Mouse (Mus musculus) embryonic facial prominence, embryonic 15.5 days (tissue): ENCODE results near the gene Gm9780. TPM values are rescaled to one million over a fixed set of nuclear protein-coding genes. Genes with fewer than 3 reads are reported as not detected.
A peak's percentile ranks its signal among the peaks of the same experiment; 100 is the strongest.
"Not testable (repeated sequence)": the region's sequence is repeated elsewhere in the genome, so short reads cannot be mapped to it uniquely, and the experiment has no call there.

ENCODE experiments used
- ATAC-seq: fragments of 200-750 bp; cut with Nextera tagmentation; 2 replicates; pipeline ENCODE4 v1.8.0; 2017; ENCODE audit warnings: low read depth, moderate TSS enrichment; ENCODE audit not compliant: insufficient number of reproducible peaks, low FRiP score, low TSS enrichment
- H3K27ac ChIP-seq: fragments of 300-500 bp; sonication (generic); replicated peaks from 2 replicates; pipeline ENCODE4 v1.5.1; 2015; ENCODE audit warnings: mild to moderate bottlenecking, inconsistent platforms
- H3K27me3 ChIP-seq: fragments of 300-500 bp; sonication (generic); 2 replicates; pipeline ENCODE4 v1.6.1; 2015; ENCODE audit warnings: inconsistent platforms
- H3K36me3 ChIP-seq: fragments of 300-500 bp; sonication (generic); 2 replicates; pipeline ENCODE4 v1.6.1; 2015; ENCODE audit warnings: mild to moderate bottlenecking, inconsistent platforms
- H3K4me1 ChIP-seq: fragments of 300-500 bp; sonication (generic); 2 replicates; pipeline ENCODE4 v1.6.1; 2015; ENCODE audit warnings: inconsistent platforms
- H3K4me2 ChIP-seq: fragments of 300-500 bp; sonication (generic); replicated peaks from 2 replicates; pipeline ENCODE4 v1.6.1; 2015; ENCODE audit warnings: mild to moderate bottlenecking, inconsistent platforms
- H3K4me3 ChIP-seq: fragments of 300-500 bp; sonication (generic); replicated peaks from 2 replicates; pipeline ENCODE4 v1.5.1; 2015; ENCODE audit warnings: mild to moderate bottlenecking, inconsistent platforms
- H3K9ac ChIP-seq: fragments of 300-500 bp; sonication (generic); 2 replicates; pipeline ENCODE4 v1.6.1; 2015; ENCODE audit warnings: inconsistent platforms
- H3K9me3 ChIP-seq: fragments of 300-500 bp; sonication (generic); replicated peaks from 2 replicates; pipeline ENCODE4 v1.6.1; 2016; ENCODE audit warnings: inconsistent platforms
- WGBS: fragments of 180-500 bp; shearing (Covaris S2); methylation state at CpG from one replicate; pipeline ENCODE4 v1.1.7; 2015; 5-methylcytosine and 5-hydroxymethylcytosine counted together
- polyA plus RNA-seq: library from polyadenylated mRNA; unstranded; fragments of >200 nt; fragmentation: Nextera tagmentation; extraction: Ambion mirVana; gene quantifications from 2 replicates; pipeline ENCODE4 v1.2.1, GENCODE M21; 2015

Gene Gm9780
- polyA plus RNA-seq, 1 experiment from 2014 or later, result 28.7 TPM

DNA sequence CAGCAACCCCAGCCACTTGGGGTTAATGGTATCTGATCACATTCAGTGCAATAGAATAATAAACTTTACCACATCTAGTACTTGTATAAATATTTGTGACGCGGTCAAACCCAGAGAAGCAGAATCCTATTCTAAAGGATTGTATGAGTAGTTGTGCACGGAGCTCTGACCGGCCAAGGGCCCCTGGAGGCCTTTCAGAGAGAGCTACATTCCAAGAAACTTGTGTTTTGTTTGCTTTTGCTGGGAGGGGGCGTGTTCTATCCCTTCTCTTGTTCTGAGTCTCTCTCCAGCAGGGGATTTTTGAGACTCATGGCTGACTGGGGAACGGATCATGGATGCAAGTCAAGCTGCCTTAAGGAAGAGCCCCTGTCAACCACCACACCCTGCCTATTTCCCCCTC, 7.1 kb downstream of the Gm9780 start:
- not testable (repeated sequence) for H3K27me3 ChIP-seq, H3K9ac ChIP-seq, H3K27ac ChIP-seq, H3K36me3 ChIP-seq, H3K4me2 ChIP-seq, H3K4me1 ChIP-seq, H3K4me3 ChIP-seq, H3K9me3 ChIP-seq, ATAC-seq
- WGBS, result no CpG with 5 or more reads among the region's 6 CpGs

DNA sequence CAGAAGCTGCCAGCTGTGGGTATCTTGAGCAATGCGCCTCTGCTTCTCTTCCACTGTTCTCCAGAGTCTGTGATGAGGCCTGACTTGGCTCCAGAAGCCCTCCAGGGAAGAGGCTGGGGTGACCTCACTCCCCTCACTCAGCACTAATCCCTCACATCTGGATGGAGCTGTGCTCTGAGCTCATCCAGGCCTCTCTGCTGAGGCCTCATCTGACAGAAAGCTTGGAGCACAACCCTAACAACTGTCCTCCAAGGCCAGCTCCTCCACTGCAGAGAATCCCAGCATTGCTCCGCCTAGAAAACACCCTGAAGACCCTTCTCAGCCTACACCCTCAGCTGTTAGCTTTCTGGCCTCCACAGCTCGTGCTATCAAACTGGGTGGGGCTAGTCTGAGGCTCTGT, 8.1 kb downstream of the Gm9780 start:
- WGBS, result no CpG with 5 or more reads among the region's 3 CpGs
- not testable (repeated sequence) for H3K4me2 ChIP-seq, ATAC-seq, H3K9me3 ChIP-seq, H3K4me3 ChIP-seq, H3K27me3 ChIP-seq, H3K9ac ChIP-seq, H3K36me3 ChIP-seq, H3K27ac ChIP-seq, H3K4me1 ChIP-seq

DNA sequence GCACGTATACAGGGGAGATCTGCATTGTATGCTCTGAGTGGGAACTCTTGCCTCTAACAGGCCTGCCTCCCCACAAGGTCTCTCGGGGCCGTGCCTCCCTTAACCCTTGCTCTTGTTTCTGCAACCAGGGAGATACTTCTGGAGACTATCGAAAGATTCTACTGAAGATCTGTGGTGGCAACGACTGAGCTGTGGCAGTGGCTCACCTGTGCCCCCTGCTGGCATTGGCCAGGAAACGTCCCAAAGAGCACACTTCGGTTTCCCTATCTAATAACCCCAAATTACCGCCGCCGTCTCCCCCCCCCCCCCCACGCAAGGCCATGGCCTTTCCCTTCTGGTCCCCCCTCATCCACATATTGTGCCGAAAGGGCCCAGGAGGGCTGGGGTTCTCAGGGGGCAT, 16.9 kb downstream of the Gm9780 start:
- H3K36me3 ChIP-seq, H3K9ac ChIP-seq, ATAC-seq, H3K27me3 ChIP-seq, H3K9me3 ChIP-seq, H3K4me1 ChIP-seq, H3K4me2 ChIP-seq, H3K4me3 ChIP-seq, H3K27ac ChIP-seq: not testable (repeated sequence)
- no CpG with 5 or more reads among the region's 12 CpGs for WGBS

DNA sequence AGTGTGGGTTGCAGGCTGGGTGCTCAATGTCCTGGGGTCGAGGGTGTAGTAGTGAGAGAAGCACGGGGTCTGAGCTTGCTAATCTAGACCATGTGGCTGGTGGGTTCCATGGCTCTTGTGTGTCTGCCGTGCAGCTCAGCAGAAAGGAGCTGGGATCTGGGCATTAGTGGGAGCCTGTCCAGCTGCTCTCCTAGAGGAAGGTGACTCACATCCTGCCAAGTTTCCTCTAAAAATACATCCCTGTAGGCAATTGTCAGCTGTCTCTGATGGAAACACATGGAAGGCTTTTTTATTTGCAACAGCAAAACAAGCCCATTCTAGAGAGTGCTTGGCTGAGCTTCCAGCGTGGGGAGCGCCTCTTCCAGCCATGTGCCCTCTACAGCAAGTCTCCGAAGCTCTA, 19.7 kb downstream of the Gm9780 start:
- H3K36me3 ChIP-seq, ATAC-seq, H3K4me1 ChIP-seq, H3K27ac ChIP-seq, H3K27me3 ChIP-seq, H3K9me3 ChIP-seq, H3K4me2 ChIP-seq, H3K4me3 ChIP-seq, H3K9ac ChIP-seq: not testable (repeated sequence)
- no CpG with 5 or more reads among the region's 6 CpGs for WGBS

DNA sequence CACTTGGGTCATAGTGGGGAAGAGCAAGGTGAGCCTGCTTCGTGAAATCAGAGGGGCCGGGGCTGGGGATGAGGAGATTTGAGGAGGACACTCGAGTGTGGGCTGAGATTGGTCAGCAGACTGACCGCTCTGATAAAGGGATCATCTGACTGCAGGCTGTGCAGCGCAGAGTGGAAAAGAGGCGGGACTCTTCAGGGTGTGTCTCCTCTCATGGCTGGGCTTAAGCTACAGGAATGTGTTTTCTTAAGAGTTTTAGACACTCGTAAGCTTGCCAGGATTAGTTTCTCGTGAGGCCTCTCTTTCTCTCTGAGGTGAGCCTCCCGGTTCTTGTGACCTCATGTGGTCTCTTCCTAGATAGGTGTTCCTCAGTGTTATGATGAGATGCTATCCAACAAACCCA, 21.0 kb downstream of the Gm9780 start:
- H3K36me3 ChIP-seq, H3K4me1 ChIP-seq, H3K9ac ChIP-seq, H3K4me2 ChIP-seq, H3K27ac ChIP-seq, H3K4me3 ChIP-seq, H3K9me3 ChIP-seq, H3K27me3 ChIP-seq, ATAC-seq: not testable (repeated sequence)
- WGBS, result no CpG with 5 or more reads among the region's 9 CpGs

DNA sequence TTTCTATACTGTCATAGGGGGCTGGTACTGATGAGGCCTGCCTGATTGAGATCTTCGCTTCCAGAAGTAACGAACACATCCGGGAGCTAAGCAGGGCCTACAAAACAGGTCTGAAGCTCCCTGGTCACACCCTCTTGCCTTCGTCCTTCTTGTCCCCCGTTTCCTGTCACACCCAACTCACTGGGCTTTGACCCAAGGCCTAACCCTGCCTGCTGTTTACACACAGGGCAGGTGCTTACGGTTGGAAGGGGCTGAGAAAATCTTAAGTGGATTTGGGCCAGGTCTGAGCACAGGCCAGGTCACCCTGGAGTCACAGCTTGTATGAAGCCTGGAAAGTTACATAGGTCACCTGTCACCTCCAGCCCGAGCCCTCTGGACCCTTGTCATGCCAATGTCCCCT, 26.1 kb downstream of the Gm9780 start:
- not testable (repeated sequence) for H3K9ac ChIP-seq, H3K36me3 ChIP-seq, H3K9me3 ChIP-seq, H3K4me1 ChIP-seq, H3K4me2 ChIP-seq, H3K4me3 ChIP-seq, H3K27me3 ChIP-seq, ATAC-seq, H3K27ac ChIP-seq
- WGBS, result no CpG with 5 or more reads among the region's 7 CpGs

DNA sequence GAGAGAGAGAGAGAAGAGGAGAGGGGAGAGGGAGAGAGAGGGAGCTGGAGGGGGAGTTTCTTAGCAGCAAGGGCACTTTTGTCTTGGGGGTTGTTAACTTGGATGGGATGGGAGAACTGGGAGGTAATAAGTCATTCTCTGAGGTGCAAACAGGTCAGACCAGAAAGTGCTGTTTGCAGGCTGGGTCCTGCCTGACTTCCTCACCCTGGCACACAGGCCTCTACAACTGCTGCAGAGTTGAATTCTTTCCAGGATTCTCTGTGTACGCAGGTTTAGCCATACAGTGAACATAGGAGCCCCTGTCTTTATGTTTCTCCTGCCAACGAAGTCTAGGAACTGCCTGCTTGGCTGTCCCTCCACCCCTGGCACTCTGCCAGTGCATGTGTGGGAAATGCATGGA, 35.0 kb downstream of the Gm9780 start:
- H3K36me3 ChIP-seq, H3K9me3 ChIP-seq, H3K4me1 ChIP-seq, H3K27ac ChIP-seq, H3K9ac ChIP-seq, H3K4me2 ChIP-seq, ATAC-seq, H3K4me3 ChIP-seq, H3K27me3 ChIP-seq: not testable (repeated sequence)
- no CpG with 5 or more reads among the region's 2 CpGs for WGBS

DNA sequence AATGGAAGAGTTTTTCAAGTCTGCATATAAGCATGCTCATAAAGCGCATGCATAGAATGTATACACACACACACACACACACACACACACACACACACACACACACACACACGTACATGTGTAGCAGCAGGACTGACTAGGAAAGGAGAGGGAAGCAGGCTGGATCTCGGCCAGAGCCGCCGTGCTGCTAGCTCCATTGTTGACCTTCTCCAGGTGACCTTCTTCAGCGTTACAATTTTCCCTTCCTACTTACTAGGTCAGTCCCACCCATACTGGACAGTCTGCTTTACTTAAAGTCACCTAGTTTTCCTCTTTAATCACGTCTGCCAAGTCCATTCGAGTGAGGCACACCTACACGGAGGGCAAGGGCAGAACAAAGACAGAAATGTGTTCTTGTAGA, 60.6 kb downstream of the Gm9780 start:
- not testable (repeated sequence) for H3K4me3 ChIP-seq, ATAC-seq
- 61% methylated on average over 5 of the region's 9 CpGs for WGBS

DNA sequence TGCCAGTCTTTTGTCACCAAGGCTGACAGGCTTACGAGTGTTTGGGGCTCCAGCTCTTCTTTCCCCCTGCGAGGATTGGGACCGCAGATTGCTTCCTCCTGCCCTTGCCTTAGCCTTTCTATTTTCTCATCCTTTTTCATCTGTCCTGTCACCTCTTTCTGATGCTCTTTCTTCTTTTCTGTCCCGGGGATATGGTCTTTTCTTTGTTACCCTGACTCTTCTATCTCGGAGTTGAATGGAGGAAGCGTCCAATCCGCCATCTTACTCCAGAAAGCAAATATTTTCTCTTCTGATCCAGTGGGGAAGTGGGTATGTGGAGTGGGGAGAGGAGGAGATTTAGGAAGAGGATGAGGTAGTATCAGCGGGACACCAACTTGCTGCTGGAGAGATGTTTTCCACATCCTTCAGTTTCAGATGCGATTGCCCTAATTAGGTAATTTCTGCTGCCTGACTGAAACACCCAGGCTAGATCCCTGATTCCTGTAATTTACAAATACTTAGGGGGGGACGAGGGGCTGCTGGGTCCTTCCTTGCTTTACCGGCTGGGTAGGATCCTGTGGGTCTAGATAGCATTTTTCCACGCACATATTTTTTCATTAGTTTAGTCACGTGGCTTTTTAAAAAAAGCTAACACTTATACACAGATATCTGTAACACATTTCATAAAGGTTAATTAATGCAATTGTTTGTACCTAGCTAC, 63.1 kb downstream of the Gm9780 start:
- not testable (repeated sequence) for ATAC-seq, H3K4me1 ChIP-seq, H3K27me3 ChIP-seq, H3K9me3 ChIP-seq, H3K36me3 ChIP-seq, H3K9ac ChIP-seq
- peak overlapping the region; percentile 36; the same call in 1 of the 2 replicates for H3K4me2 ChIP-seq
- peak overlapping the region; percentile 83 for H3K27ac ChIP-seq
- 2% methylated on average over 8 of the region's 13 CpGs for WGBS
- peak overlapping the region; percentile 28 for H3K4me3 ChIP-seq

More for the DNA sequence above, 60.6 kb downstream of the Gm9780 start:
- not testable (repeated sequence) for H3K27ac ChIP-seq, H3K27me3 ChIP-seq, H3K9me3 ChIP-seq, H3K9ac ChIP-seq, H3K4me2 ChIP-seq, H3K4me1 ChIP-seq, H3K36me3 ChIP-seq

DNA sequence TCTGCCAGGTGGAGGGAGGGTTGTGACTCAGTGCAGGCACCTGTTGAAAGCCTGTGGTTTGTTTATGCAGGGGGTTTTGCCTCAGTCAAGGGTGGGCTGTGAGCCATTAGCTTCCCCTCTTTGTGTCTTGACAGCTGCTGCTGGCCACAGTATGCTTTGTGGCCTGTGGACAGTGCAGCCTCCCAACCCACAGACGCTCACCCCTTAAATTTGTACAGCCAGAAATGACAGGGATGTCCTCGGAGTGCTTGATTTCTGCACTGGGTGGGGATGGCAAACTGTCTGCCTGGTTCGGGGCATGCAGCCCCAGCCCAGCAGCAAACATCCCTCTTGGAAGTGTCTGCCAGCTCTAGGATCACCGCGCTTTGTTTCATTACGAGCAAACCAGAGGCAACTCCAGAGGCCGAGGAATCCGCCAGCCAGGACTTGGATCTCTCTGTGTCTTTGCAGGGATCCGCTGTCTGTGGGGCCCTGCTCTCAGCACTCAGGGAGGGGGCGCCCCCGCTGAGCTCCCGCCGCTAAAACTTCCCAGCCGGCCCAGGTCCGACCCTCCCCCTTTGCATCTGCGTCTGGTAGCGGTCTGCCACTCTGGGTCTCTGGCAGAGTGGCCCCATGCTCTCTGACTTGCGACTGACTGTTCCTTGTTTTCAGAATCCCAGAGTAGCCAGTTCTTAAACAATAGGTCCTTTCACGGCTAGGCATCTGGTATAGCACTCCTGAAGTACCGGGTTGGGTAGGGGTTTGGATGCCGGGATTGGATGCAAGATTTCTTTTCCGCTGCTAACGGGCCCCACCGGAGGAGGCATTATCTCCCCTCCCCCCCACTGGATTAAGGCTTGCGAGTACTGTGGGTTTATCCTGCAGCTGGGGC, 63.9 kb downstream of the Gm9780 start, which contains the start of gene Duxbl1:
Gene Duxbl1 (plus strand): TSS at position 207 of the 871 bp plus-strand sequence.
- not testable (repeated sequence) for H3K36me3 ChIP-seq, H3K9ac ChIP-seq, H3K27me3 ChIP-seq, H3K9me3 ChIP-seq, H3K4me1 ChIP-seq
- WGBS, result no CpG with 5 or more reads among the region's 25 CpGs
- peak within 1 kb of the TSS; percentile 28 for H3K4me3 ChIP-seq
- H3K27ac ChIP-seq, result peak within 1 kb of the TSS; percentile 83
- H3K4me2 ChIP-seq, result peak within 1 kb of the TSS; percentile 36; the same call in 1 of the 2 replicates
- ATAC-seq, result peak; percentile 79
